Mouse (Mus musculus) lung, postnatal 25 days (tissue): Measurements from ENCODE around the gene Wfikkn2.

ENCODE experiments used
- DNase-seq: peaks from one replicate; pipeline ENCODE4 v3.0.0; 2022; ENCODE audit warnings: low spot score

Wfikkn2 gene

DNA sequence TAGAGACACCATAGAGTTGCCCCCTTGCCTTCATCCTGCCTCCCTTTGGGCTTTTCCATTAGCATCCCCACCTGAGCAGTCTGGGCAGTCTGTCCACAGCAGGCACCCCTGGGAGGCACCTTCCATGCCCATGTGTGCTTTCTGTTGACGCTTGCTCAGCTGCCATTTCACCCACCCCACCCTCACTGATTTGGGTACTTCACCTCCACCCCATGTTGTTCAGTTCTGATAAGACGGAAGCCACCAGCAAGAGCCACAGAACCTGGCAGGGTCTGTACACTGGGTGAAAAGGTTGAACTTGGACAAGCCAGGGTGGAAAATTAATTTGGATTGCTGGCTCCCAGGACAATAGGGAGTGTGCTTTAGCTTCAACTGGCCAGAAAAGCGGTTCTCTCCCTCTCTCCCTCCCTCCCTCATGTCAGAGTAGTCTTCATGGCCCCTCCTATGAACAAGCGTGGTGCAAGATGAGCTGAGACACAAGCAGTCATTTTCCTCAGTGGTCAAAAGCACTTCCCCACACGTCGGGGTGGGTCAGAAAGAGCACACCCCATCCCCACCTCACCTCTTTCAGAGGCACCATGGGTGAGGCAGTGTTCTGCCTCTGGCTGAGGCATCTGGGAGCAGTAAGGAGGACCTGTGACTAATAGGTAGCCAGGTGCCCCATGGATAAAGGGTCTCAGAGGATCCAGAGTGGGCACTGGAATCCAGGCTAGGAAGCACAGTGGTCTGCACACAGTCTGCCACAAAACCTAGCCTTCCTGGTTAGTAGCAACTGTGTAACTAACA, 16.0 kb upstream of the Wfikkn2 start:
- DNase-seq: no peak

DNA sequence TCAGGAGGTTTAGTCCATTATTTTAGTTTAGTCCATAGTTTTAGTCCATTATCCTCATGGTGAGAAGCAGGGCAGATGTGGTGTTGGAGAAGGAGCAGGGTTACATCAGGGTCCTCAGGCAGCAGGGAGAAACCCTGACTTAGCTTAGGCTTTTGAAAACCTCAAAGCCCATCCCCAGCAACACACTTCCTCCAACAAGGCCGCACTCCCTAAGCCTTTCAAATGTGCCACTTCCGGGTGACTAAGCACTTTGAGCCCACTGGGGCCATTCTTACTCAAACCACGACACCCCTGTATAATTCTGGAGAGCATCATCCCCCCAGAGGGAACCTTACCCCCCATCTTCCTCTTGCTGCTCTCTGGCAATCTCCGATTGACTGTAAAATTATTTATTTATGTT, 14.0 kb upstream of the Wfikkn2 start:
- DNase-seq: no peak

DNA sequence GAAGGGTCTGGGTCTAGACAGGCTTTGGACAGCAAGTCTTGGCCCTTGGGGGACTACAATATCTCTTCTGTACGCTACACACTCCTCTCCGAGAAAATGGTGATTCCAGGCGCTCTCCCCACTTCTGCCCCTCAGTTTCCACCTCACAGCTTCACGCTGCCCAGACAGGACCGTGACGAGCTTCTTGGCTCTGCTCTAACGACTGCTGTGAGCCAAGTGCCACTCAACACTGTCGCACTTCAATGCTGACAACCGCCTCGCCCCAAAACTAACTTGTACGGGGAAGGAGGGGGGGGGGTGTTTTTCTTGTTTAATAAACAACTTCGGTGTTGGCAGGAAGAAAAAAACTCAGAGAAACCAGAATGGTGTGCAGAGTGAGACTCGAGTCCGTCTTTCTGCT, 12.2 kb upstream of the Wfikkn2 start:
- DNase-seq: no peak

DNA sequence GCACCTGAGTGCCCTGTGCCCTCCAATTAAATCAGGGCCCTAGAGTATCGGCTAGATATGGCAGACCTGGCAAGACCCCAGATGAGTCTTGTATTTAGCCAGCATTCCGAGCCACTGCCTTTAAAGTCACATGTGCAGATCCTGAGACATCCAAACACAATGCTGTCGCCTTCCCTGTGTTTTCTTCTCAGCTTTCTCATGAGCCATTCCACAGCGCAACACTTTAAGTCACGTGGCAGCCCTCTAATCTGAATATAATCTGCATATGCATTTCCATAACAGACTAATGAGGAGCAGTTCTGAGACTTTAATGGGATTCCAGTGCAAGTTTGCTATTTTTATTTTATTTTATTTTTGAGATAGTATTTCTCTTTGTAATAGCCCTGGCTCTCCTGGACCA, 9.9 kb upstream of the Wfikkn2 start:
- DNase-seq: no peak

DNA sequence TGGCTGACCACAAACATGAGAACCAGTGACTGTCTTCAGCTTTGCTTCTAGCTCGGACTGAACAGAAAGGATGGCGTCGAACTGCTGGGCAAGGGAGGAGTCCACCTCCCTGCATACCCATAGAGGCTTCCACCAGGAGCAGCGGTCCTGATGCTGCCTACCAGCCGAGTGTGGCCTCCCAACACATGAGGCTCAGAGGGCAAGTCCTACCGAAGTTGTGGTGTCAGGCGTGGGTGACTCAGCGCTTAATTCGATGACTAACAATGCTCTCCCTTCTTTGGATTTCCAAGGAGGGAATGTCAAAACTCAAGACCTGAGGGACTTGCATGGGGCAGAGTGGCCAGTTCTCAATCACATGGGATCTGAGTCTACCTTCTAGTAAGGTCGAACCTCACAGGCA, 7.9 kb upstream of the Wfikkn2 start:
- no peak for DNase-seq

DNA sequence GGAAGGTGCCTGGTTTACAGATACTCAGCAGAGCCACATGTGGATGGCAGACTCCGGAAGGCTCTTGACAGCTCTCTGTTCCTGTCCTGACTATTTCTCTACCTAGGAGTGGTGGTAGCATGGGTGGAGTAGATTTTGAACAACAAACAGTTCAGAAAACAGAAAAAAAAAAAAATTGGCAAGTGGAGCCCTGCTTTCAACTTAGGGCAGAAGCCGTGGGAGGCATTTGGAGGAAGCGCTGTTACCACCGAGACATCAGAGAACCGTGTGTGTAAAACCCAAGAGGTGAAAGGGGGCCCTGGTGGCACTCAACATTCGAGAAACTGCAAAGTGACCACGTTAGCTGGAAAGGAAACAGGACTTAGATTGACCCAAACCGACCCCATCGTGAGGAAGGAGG, 7.4 kb upstream of the Wfikkn2 start:
- DNase-seq: no peak

DNA sequence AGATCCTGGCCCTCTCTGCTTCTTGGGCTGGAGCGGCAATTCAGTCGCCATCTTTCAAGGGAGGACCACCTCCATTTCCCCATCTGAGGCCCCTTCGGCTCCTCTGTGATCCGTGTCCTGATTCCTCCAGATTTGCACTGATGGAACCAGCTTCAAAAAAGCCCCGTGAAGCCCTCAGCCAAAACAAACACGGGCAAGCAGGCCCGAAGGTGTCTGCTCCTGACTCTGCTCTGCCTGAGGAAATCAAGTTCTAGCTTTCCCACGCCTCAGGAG, 920 bp upstream of the Wfikkn2 start:
- no peak for DNase-seq

DNA sequence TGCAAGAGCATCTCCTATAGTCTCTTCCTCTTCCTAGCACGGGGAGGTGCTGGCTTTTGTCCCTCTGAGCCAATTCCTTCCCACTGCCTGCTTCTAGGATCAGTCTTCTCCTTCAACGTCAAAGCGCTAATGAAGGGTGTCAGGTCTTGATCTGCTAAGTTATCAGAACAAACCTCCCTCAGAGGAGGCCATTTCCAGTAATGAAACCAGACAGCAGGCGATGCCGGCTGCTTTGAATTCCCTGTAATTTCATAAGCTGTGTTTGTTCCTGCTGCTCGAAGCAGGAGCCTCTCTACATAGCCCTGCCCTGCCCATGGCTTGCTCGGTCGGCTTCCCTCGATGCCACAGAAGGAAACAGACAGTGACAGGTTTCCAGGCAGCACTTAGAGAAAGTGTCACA, 1.4 kb downstream of the Wfikkn2 start:
- no peak for DNase-seq

DNA sequence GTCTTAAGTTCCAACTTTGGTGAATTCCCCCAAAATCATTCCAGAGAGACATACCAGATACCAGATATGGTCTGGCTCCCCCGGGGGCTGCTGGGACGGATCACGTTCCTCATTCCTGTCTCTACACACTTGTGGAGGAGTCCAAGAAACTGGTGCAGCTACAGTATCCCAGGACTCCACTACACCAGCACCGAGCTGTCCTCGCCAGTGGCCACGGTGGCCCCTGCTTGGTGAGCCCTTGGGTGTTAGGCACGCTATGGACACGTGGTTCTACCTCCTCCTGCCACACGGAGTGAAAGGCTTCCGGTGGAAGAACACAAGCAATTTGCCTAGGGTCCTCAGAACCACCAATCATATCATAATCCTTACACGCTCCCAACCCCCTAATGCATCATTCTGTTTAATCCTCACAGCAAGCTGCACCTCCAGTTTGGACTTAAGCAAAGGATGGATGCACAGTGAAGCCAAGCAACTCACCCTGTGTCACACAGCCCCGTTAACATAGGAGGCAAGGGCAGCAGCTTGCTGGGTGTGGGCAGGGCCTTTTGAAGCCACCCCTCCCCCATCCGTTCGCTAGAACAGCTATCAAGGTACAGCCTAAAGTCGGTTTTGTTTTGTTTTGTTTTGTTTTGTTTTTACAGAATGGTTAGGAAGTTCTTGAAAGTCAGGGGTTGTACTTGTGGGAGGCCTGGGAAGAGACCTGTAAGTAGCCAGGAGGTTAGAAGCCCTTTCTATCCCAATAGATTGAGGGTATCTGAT, 2.2 kb downstream of the Wfikkn2 start:
- no peak for DNase-seq

DNA sequence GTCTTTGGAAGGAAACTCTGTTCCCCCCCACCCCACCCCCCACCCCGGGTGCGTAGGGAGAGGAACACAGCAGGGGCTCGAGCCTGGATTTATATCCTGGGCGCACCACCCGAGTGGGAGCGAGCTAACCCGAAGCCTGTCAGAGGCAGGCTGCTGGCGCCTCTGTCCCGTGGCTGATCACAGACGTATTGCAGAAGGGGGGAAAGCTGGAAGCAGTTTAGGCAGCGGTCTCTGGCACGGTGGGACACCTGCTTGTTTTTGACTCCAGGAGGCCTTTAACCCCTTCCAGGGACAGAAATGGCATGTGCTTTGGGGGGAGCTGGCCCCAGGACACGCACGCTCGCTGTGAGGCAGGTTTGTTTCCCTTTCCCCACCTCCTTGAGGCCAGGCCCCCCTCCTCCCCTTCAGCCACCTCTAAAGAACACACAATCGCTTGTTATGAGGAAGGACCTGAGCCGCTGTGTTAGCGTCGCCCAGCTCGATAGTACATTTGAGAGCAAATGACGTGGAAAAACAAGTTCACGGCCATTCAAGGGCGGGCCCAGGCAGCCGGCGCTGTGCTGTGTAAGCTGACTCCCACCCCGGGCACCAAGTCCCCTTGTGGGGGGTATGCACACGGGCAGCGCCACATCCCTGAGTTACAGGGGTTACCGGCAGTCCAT, 2.9 kb downstream of the Wfikkn2 start:
- DNase-seq: no peak

DNA sequence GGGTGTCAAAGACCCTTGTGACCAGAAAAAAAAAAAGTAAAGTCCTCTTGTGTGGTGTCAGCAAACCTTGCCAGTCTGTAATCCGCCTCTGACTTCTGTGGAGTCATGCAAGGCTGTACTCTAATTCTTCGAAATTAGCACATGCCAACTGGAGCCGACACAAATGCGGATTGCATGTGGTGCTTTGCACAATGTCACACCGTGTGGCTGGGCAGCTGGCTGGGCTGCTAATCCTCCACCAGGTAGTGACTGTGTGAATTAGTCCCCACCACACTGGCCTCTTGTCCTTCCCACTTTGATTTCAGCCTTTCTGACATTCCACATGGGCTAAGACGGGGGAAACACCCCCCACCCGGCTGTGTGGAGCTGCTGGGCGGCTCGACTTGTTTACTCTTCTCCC, 6.1 kb downstream of the Wfikkn2 start:
- DNase-seq: no peak

DNA sequence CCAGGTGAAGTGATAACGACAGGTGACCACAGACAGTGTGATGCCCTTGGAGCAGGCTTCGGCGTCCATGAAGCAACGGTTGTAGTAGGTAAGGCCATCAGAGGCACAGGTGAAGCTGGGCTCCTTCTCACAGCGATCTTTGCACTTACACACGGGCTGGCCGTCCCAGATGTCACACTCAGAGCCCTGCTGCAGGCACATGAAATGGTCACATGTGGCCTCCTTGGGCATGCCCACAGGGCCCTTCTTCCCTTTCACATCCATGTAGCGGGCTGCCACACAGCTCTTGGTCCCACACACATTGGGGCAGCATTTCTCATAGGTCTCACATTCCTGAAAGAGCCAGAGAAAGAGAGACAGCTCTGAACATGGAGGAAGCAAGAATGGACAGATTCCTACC, 7.0 kb downstream of the Wfikkn2 start:
- DNase-seq: no peak

DNA sequence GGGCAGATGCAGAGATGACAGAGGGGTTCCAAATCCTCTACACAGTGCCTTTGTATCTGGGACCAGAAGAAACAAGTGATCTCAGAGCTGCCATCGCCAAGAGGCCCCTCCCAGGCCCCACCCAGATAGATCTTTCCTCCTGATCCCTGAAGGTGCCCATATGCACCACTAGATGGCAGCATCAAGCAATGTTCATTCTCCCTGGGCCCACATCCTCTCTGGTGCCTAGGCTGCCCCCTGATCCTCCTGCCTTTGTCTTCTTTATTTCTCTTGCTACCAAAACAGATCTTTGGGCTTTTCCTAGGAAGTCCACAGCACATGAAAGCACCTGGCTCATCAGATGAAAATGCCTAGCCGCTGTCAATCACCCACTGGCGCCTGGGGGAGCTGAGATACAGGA, 9.7 kb downstream of the Wfikkn2 start:
- DNase-seq: peak; percentile 81

DNA sequence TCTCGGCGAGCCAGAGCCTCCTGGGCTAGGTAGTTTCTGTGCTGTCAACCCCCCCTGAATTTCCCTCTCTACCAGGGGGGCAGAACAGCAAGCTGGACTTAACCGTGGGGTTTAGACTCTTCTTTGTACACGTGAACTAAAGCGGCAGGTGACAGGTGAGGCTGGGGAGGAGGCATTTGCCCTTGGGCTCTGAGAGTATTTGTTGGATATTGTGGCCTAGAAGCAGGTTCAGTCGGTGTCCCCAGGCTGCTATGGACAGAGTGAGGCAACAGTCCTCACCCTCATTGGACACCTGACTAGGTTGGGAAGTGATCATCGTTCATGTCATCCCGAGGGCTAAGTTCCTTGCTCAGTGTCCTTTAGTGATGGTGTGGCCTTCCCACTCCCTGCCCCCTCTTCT, 10.9 kb downstream of the Wfikkn2 start:
- no peak for DNase-seq

DNA sequence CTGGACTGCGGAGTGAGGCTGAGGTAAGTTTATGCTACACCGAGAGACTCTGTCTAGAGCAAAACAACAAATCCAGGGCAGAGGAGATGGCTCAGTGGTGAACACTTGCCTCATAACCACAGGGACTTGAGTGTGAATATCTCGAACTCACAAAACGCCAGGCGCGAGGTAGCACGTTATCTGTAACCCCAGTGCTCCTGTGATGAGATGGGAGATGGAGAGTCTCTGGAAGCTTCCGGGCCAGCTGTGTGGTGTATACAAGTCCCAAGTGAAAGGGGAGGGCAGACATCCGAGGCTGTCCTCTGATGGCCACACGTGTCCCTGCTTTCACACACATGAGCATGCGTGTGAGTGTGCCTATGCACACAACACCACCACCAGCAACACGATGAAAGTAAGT, 11.4 kb downstream of the Wfikkn2 start:
- no peak for DNase-seq

DNA sequence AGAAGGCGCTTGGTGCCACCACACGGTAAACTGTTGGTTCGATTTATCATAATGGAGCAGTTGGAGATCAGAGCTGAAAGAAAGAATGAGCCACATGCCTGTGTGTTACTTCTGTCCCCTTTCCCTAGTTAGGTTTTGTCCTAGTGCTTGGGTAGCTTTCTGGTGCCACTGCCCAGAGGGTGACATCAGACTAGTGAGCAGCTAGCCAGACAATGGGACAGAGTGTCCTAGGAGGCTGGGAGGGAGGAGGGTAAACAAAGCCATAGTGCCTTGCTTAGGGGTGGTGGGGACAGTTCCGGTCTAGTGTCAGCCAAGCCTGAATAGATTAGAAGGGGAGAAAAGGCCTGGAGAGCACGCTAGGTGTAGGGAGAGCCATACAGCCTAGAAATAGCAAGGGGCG, 12.4 kb downstream of the Wfikkn2 start:
- DNase-seq: no peak

DNA sequence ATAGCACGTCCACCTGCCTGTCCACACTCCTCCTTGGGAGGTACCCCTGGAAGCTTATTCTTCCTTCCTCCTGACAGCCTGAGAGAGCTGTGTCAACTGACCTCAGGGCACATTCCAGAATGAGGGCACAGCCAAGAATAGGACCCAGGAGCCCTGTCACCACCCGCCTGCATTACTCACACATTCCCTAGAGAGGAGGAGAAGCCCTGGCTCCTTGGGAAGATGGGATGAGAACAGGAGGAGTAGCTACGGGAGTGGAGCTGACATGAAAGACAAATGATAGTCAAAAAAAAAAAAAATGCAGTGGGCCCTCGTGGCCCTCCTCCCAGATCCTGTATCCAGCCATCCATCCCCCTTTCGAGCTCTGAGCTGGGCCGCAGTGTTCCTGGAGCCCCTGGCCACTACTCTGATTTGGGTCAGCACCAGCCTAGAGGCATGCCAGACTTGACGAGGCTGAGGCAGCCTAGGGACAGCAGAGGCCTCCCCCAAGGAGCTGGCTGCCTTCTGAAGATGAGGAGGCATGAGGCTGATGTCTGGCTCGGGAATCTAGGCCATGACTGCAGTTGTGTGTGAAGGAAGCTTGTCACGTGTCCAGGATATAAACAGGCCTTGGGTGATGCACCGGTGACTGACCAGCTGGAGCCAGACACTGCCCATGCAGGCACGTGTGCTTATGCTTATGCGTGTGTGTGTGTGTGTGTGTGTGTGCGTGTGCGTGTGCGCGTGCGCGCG, 13.8 kb downstream of the Wfikkn2 start:
- DNase-seq: peak; percentile 38

DNA sequence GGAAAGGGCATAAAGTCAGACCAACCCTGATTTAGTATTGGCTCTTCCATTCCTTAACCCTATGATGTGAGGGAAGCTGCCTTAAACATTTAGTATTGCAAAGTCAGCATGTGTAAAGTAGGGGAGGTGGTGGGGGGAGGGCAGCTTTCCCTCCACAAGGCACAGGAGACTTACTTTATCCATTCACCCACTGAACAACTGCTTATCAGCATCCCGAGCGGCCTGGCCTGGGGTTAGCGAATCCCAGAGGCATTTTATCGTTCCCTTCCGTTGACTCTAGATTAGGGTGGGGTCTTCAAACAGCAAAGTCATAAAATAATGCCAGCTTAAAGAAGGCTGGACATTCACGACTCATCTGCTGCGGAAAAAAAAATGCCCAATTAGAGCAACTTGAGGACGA, 15.6 kb downstream of the Wfikkn2 start:
- DNase-seq: no peak

DNA sequence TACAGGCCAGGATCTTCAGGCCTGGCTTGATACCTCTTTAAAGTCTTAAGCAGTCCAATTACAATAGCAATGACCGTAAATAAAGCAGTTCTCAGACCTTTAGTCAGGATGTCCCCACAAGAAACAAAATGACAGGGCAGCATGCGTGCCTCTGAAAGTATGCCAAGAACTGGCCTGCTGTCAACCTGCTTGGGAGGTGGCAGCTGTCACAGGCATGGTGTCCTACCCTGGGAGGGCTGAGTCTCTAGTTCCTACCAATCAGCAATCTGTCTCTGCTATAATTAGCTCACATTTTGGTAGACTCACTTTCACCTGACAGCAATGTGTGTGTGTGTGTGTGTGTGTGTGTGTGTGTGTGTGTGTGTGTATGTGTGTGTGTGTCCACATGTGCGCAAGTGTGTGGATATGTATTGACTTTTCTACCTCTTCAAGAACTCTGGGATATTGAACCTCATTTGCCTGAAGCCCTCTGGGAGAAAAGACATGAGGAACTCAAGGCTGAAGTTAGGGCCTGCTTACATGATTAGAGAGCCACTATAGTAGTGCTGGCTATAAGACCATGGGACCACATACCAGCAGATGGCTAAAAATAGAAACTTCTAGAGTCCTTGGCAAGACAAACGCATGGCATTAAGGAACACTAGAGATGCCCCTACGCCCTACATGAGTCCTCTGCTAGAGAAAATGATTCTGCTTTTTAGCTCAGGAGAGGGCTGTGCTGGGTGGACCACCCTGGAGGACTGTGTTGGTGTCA, 16.4 kb downstream of the Wfikkn2 start:
- no peak for DNase-seq

DNA sequence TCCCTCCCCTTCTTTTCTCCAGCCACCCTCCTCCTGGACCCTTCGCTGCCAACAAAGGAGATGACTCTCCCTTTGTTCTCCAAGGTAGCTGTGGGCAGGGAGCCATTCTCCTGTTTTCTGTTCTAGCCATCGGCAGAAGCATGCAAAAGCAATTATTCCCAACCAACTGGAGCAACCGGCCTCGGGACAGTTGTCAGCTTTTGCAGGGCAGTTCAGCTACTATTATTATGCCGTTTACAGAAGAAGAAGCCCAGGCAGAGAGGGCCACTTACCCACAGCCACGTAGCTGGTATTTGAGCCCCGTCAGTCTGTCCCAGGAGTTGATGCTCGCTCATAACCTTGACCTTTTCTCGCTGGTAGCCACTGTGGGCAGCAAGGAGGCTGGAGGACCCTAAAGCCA, 17.4 kb downstream of the Wfikkn2 start:
- DNase-seq: no peak

DNA sequence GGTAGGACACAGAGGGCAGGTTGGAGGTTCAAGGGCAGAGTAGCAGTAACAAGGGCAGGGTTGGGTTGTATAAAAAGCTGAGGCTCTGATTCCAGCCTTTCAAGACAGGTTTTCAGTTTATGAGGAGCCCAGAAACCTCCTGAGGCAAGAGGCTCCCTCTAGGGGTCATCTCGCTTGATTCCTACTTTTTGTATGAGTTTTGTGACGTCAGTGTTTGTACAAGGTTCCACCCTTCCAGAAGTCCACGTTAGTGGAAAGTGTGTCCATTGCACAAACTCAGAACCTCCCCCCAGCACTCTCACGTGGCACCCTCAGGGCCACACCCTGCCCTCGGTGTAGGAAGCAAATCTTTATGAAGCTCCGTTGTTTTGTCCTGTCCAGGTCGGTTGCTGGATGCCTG, 19.8 kb downstream of the Wfikkn2 start:
- peak; percentile 91 for DNase-seq

DNA sequence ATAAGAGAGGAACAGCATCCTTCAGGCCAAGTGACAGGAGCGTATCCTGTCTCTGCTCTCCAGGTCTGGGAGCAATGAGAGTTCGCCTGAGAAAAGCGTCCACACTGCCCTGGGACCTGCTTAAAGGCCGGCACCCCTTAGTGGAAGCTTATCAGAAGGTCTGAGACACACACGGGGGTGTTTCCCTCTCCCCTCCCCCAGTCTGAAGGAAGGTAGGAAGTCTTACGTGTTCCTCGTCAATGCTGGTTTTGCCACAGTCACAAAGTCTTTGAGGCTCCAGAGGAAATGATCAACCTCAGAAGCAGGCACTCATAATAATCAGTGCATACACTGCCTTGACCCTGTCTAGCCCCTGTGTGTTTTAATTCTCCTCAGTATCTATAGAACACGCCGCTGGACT, 22.3 kb downstream of the Wfikkn2 start:
- no peak for DNase-seq
